Mouse (Mus musculus) thymus, adult 2 months (tissue): Measurements from ENCODE around the gene Bysl.
A peak's percentile ranks its signal among the peaks of the same experiment; 100 is the strongest.

Source experiments
- CTCF ChIP-seq: fragments of 200-500 bp; IDR thresholded peaks from 2 replicates; pipeline ENCODE4 v1.5.1; 2012; ENCODE audit warnings: mild to moderate bottlenecking, control low read depth, low read length, moderate library complexity, borderline replicate concordance; ENCODE audit not compliant: control insufficient read depth, poor library complexity, insufficient read depth; ENCODE audit errors: extremely low read depth
- POLR2A ChIP-seq: fragments of 200-500 bp; IDR thresholded peaks from 2 replicates; pipeline ENCODE4 v1.6.1; 2012; ENCODE audit warnings: mild to moderate bottlenecking, low read length, control low read depth, moderate library complexity; ENCODE audit not compliant: control insufficient read depth, poor library complexity, insufficient read depth; ENCODE audit errors: extremely low read depth

DNA sequence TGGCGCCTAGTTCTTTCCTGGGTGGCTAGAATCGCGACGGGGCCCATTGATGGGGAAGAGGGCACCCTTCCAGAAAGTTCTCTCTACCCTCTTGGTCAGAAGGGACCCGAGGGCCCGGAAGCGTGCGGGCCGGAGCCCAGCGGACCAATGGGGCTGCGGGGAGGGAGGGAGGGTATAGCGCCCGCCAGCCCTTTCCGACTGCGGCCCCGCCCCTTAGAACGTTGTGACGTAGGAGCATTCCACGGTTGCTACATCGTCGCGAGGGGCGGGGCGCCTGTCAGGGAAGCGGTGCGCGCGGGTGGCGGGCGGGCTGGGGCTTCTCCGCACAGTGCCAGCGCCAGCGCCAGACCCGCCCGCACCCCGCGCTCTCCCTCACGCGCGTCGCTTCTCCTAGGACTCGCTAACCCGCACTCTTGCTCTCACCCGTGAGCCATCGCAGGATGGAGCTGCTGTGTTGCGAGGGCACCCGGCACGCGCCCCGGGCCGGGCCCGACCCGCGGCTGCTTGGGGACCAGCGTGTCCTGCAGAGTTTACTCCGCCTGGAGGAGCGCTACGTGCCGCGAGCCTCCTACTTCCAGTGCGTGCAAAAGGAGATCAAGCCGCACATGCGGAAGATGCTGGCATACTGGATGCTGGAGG is 18.0 kb downstream of the Bysl start:
- peak; percentile 90 for TF ChIP-seq POLR2A
- TF ChIP-seq CTCF, result peak; percentile 34; the same call in 1 of the 2 replicates
